28 mouse cellular contexts compared by ENCODE assay signal in the genomic region with DNA sequence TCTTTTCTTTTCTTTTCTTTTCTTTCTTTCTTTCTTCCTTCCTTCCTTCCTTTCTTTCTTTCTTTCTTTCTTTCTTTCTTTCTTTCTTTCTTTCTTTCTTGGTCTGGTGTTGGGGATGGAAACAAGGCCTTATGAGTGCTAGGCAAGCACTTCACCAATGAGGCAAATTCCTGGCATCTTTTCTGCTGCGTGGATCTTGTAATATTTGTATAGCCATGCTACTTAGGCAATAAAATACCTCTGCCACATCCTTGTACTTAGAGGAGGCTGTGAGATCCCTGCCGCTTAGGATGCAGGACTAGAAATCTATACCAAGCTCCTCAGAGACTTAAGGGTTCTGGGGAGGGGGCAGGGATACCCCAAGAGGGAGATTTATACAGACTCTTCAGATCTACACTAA. TPM values are rescaled to one million over a fixed set of nuclear protein-coding genes. Genes with fewer than 3 reads are reported as not detected.
A peak's percentile ranks its signal among the peaks of the same experiment; 100 is the strongest.
DNase-seq lines count a peak whose midpoint lies in the region; ATAC-seq and TF ChIP-seq lines count a peak whose summit lies in the region.
"Had no signal": no experiment of that assay in that cellular context is flagged by ENCODE, and none has a peak within 500 bp of the region (broad histone marks: within the 10 kb centered on the region; RNA-seq: fewer than 3 reads in every experiment).

No protein-coding gene starts in this region.

- TF ChIP-seq POLR2A in lung, adult 2 months (IDR thresholded peaks at IDR 0.05; ENCODE audit: borderline replicate concordance, extremely low read depth, low read depth, low read length): no peak

- DNase-seq in lung, embryonic 14.5 days: peak; percentile 61
- no peak for DNase-seq in lung, adult 2 months
- peak; percentile 22 for DNase-seq in lung, postnatal 10 days
- DNase-seq in lung, postnatal 36 days: peak; percentile 71
- DNase-seq in midbrain, embryonic 11.5 days (ENCODE audit: low spot score, missing footprints): no peak
- no peak for DNase-seq in ovary, postnatal 10 days (ENCODE audit: low spot score)
- DNase-seq: adrenal gland, postnatal 10 days; adrenal gland, postnatal 36 days; B cell, adult 2 months; cerebellum, adult 2 months; cerebellum, adult 9-11 months; cerebellum, postnatal 25 days; embryo, embryonic 11 days; gastrocnemius, postnatal 10 days; gastrocnemius, postnatal 36 days; heart, adult 2 months; heart, postnatal 14 days; heart, postnatal 4 days had no signal

- no peak overlapping the region for H3K4me3 ChIP-seq in lung, embryonic 14.5 days (ENCODE audit: low read depth, low read length)
- H3K4me3 ChIP-seq in lung, adult 2 months (replicated peaks; ENCODE audit: extremely low read depth, low read depth, low read length): no peak overlapping the region
- H3K4me3 ChIP-seq in midbrain, embryonic 11.5 days (ENCODE audit: low read depth, low read length): no peak overlapping the region
- H3K4me3 ChIP-seq: forebrain, embryonic 10.5 days; forebrain, embryonic 13.5 days; heart, adult 2 months; heart, embryonic 10.5 days; heart, embryonic 13.5 days had no signal

- no peak overlapping the region for H3K27ac ChIP-seq in lung, embryonic 14.5 days (ENCODE audit: low read depth)
- H3K27ac ChIP-seq in midbrain, embryonic 11.5 days (ENCODE audit: low read depth, low read length): no peak overlapping the region
- H3K27ac ChIP-seq: forebrain, embryonic 10.5 days; forebrain, embryonic 13.5 days; heart, adult 2 months; heart, embryonic 10.5 days; heart, embryonic 13.5 days; hindbrain, embryonic 14.5 days; hindbrain, postnatal 0 days had no signal

- ATAC-seq in lung, embryonic 14.5 days (ENCODE audit: insufficient read depth): peak; percentile 35; the same call in 1 of the 2 replicates
- ATAC-seq in midbrain, embryonic 11.5 days (ENCODE audit: low FRiP score): no peak
- ATAC-seq: forebrain, embryonic 13.5 days; forebrain, embryonic 16.5 days; hindbrain, postnatal 0 days; Patski had no signal

- H3K9ac ChIP-seq in lung, embryonic 14.5 days: no peak overlapping the region
- H3K9ac ChIP-seq in midbrain, embryonic 11.5 days (ENCODE audit: low read length): no peak overlapping the region
- H3K9ac ChIP-seq: forebrain, embryonic 13.5 days; heart, embryonic 13.5 days; hindbrain, embryonic 14.5 days had no signal

- no peaks in the 10 kb centered on the region for H3K36me3 ChIP-seq in lung, embryonic 14.5 days (ENCODE audit: insufficient read depth)
- H3K36me3 ChIP-seq in midbrain, embryonic 11.5 days (ENCODE audit: control insufficient read depth, insufficient read depth, low read length): no peaks in the 10 kb centered on the region
- H3K36me3 ChIP-seq: forebrain, embryonic 10.5 days; G1E; heart, embryonic 10.5 days; heart, embryonic 13.5 days had no signal

- no peaks in the 10 kb centered on the region for H3K27me3 ChIP-seq in lung, embryonic 14.5 days (ENCODE audit: insufficient read depth, low read length)
- H3K27me3 ChIP-seq in midbrain, embryonic 11.5 days (ENCODE audit: control insufficient read depth, insufficient read depth, low read length): no peaks in the 10 kb centered on the region
- H3K27me3 ChIP-seq: CH12.LX; forebrain, embryonic 13.5 days; heart, embryonic 13.5 days; Patski had no signal

- no peak overlapping the region for H3K4me2 ChIP-seq in lung, embryonic 14.5 days
- H3K4me2 ChIP-seq in midbrain, embryonic 11.5 days: no peak overlapping the region
- H3K4me2 ChIP-seq: forebrain, embryonic 13.5 days; heart, embryonic 13.5 days; hindbrain, embryonic 14.5 days had no signal

- H3K4me1 ChIP-seq in lung, embryonic 14.5 days (ENCODE audit: insufficient read depth): 0 out of 2 replicates have a peak, but pooled peaks cover 2% of the 10 kb centered on the region
- H3K4me1 ChIP-seq in lung, adult 2 months (ENCODE audit: control insufficient read depth, insufficient read depth, low read length): peaks cover 4% of the 10 kb centered on the region; the same call in 1 of the 2 replicates
- H3K4me1 ChIP-seq in midbrain, embryonic 11.5 days (ENCODE audit: control insufficient read depth, insufficient read depth, low read length): no peaks in the 10 kb centered on the region
- H3K4me1 ChIP-seq: heart, embryonic 10.5 days had no signal

- 54% methylated on average over 2 of the region's 2 CpGs for WGBS in lung, embryonic 14.5 days
- 61% methylated on average over 2 of the region's 2 CpGs for WGBS in lung, adult 2 months
- WGBS in midbrain, embryonic 11.5 days: 84% methylated on average over 2 of the region's 2 CpGs

- no peak for TF ChIP-seq CTCF in lung, embryonic 14.5 days (IDR thresholded peaks at IDR 0.05; ENCODE audit: low read depth)
- no peak for TF ChIP-seq CTCF in lung, adult 2 months (IDR thresholded peaks at IDR 0.05; ENCODE audit: insufficient read depth, low read length)

- no peaks in the 10 kb centered on the region for H3K9me3 ChIP-seq in lung, embryonic 14.5 days (ENCODE audit: low read depth, low read length)
- no peaks in the 10 kb centered on the region for H3K9me3 ChIP-seq in midbrain, embryonic 11.5 days (ENCODE audit: control insufficient read depth, low read length)
- H3K9me3 ChIP-seq: forebrain, embryonic 10.5 days; forebrain, embryonic 13.5 days; G1E; heart, embryonic 10.5 days; heart, embryonic 13.5 days had no signal

RNA-seq across cellular contexts. Expression of a gene that starts 23.3 kb away (rescaled TPM):
- polyA plus RNA-seq in lung, embryonic 14.5 days (2014; fragmentation: Nextera tagmentation; extraction: Ambion mirVana): 7.2 and 8.6 TPM in 2 replicates
- 12.4 and 15.7 TPM in 2 replicates for polyA plus RNA-seq in lung, adult 2 months (2012; rRNA removed)
- polyA plus RNA-seq in midbrain, embryonic 11.5 days (2014; fragmentation: Nextera tagmentation; extraction: Ambion mirVana): 7.1 and 8.7 TPM in 2 replicates
- polyA plus RNA-seq: G1E had no signal

Comparison
In these comparisons a context has a peak if more than half of its experiments do, and no peak if none do; other contexts are left out.
1. DNase-seq: peak in lung, embryonic 14.5 days (single experiment), lung, postnatal 10 days (single experiment) and lung, postnatal 36 days (single experiment); none in lung, adult 2 months (single experiment), midbrain, embryonic 11.5 days (single experiment) and ovary, postnatal 10 days (single experiment).